Mouse (Mus musculus): ENCODE results near the gene Slc30a1. TPM values are rescaled to one million over a fixed set of nuclear protein-coding genes. Genes with fewer than 3 reads are reported as not detected.

Gene Slc30a1
- 5.2 and 5.6 TPM in 2 replicates for polyA plus RNA-seq (2015; fragmentation: Nextera tagmentation; extraction: Ambion mirVana)

DNA sequence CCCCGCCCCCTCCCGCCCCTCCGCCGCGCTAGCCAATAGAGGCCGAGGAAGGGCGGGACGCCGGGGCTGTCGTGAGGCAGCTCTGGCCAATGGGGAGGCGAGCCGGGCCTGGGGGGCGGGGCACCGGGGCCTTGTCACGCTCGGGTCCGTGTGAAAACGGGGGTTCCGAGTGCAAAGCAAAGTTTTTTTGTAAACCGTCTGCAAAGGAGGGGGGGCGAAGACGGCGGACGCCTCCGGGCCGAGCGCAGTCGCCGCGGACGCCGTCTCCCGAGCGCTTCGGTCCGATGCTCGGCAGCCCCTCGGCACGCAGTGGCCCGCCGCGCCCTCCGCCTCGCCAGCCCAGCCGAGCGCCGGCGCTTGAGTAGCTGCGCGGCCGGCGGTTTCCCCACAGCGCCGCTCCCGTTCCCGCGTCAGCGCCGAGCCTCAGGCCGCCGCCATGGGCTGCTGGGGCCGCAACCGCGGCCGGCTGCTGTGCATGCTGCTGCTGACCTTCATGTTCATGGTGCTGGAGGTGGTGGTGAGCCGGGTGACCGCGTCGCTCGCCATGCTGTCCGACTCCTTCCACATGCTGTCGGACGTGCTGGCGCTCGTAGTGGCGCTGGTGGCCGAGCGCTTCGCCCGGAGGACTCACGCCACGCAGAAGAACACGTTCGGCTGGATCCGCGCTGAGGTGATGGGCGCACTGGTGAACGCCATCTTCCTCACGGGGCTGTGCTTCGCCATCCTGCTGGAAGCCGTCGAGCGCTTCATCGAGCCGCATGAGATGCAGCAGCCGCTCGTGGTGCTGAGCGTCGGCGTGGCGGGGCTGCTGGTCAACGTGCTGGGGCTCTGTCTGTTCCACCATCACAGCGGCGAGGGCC, at the start of gene Slc30a1:
TSS of gene Slc30a1 (plus strand) at position 197 of the 860 bp plus-strand sequence.
- ATAC-seq (peak; percentile 99), DNase-seq (ENCODE audit: low spot score) (peak; percentile 97)
- WGBS = 3% methylated on average over 75 of the region's 104 CpGs
- Histone ChIP-seq H3K4me2 (replicated peaks; ENCODE audit: low read depth, low read length) (peak within 1 kb of the TSS; percentile 95), H3K4me1 (ENCODE audit: insufficient read depth, low read depth, low read length) (peaks cover 6% of the 10 kb centered on the region), H3K27ac (ENCODE audit: low read length) (peak within 1 kb of the TSS; percentile 91), H3K36me3 (ENCODE audit: insufficient read depth, low read length) (peaks cover 9% of the 10 kb centered on the region; the same call in 1 of the 2 replicates), H3K4me3 (ENCODE audit: low read depth, low read length) (peak within 1 kb of the TSS; percentile 90), H3K9me3 (ENCODE audit: low read length) (no peaks in the 10 kb centered on the region), H3K27me3 (replicated peaks; ENCODE audit: insufficient read depth, low read length) (no peaks in the 10 kb centered on the region), H3K9ac (replicated peaks; ENCODE audit: low read depth) (peak within 1 kb of the TSS; percentile 73)
- TF ChIP-seq EP300 (IDR thresholded peaks at IDR 0.05) (no peak), CTCF (IDR thresholded peaks at IDR 0.05) (no peak)

DNA sequence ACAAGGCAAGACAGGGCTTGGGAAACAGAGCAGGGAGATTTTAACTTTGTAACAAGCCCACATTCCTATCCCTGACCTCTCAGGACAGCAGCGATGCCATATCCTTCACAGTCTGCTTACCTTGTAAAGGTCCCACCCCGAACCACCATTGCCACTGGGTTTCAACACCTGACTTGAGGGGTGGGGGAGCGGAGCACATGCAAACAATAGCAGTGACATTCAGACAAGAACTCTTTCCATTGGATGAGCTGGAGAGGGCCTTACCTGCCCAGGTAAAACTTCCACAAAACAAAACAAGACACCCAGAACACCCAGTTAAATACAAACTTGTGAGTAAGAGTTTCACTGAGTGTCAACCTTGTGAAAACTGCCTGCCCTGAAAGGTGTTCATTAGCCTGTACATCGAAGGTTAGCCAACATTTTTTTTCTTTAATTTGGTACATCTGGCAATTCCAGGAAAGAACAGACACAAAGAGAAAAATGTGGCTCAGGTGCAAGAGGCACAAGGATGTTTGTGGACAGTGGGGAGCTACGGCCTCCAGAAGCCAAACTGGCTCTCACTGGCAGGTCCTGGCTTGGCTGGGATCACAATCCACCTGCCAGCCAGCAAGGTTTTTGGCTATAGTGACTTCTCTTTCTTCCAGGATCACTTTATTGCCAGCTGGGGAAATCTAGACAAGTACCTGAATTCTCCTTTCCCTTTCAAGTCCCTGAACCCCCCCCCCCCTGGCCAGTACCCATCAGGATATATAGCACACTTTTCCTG, 49.5 kb upstream of the Slc30a1 start:
- TF ChIP-seq CTCF (IDR thresholded peaks at IDR 0.05) = no peak
- Histone ChIP-seq H3K4me2 (replicated peaks; ENCODE audit: low read depth, low read length) (no peak overlapping the region), H3K9me3 (ENCODE audit: low read length) (no peaks in the 10 kb centered on the region), H3K36me3 (ENCODE audit: insufficient read depth, low read length) (no peaks in the 10 kb centered on the region), H3K27me3 (replicated peaks; ENCODE audit: insufficient read depth, low read length) (no peaks in the 10 kb centered on the region), H3K27ac (ENCODE audit: low read length) (no peak overlapping the region), H3K4me1 (ENCODE audit: insufficient read depth, low read depth, low read length) (no peaks in the 10 kb centered on the region), H3K4me3 (ENCODE audit: low read depth, low read length) (no peak overlapping the region), H3K9ac (replicated peaks; ENCODE audit: low read depth) (no peak overlapping the region)
- DNase-seq (ENCODE audit: low spot score) (no peak), ATAC-seq (no peak)
- 69% methylated on average over 5 of the region's 5 CpGs for WGBS

DNA sequence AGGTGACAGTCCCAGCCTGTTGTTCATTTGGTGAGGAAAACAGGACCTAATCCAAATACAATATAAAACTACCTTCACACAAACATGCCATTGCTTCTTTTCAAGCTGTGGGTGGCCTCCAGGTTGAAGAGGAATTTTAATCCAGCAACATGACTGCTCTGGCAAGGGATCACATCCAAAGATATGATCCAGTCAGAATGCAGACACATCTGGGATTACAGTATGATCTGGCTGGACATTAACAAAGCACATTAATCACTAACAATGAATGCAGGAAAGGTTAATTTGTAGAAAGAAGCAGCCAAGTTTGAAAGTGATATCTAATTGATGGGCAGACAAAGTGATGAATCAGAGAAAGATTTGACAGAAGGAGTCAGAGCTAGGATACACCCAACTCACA, 48.4 kb upstream of the Slc30a1 start:
- Histone ChIP-seq H3K27ac (ENCODE audit: low read length) (no peak overlapping the region), H3K4me2 (replicated peaks; ENCODE audit: low read depth, low read length) (no peak overlapping the region), H3K27me3 (replicated peaks; ENCODE audit: insufficient read depth, low read length) (no peaks in the 10 kb centered on the region), H3K9ac (replicated peaks; ENCODE audit: low read depth) (no peak overlapping the region), H3K9me3 (ENCODE audit: low read length) (no peaks in the 10 kb centered on the region), H3K36me3 (ENCODE audit: insufficient read depth, low read length) (no peaks in the 10 kb centered on the region), H3K4me3 (ENCODE audit: low read depth, low read length) (no peak overlapping the region), H3K4me1 (ENCODE audit: insufficient read depth, low read depth, low read length) (no peaks in the 10 kb centered on the region)
- TF ChIP-seq EP300 (IDR thresholded peaks at IDR 0.05) = no peak
- no peak for TF ChIP-seq CTCF (IDR thresholded peaks at IDR 0.05)
- DNase-seq (ENCODE audit: low spot score) = no peak
- no peak for ATAC-seq

DNA sequence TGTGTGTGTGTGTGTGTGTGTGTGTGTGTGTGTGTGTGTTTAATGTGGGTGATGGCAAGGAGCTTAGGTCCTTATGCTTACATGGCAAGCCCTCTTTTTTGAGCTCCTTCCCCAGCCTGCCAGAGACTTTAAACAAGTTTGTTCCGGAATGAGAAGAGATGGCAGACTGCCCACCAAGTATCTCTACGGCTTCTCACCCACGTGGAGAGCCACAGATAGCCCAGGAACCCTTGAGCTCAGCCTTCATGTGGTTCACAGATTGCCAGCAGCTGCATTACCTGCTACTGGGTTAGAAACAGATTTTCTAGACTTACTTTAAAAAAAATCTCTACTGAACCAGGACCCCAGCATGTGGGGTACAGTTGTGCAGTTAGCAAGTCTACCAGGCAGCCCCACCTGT, 46.7 kb upstream of the Slc30a1 start:
- Histone ChIP-seq H3K27ac (ENCODE audit: low read length) (no peak overlapping the region), H3K4me1 (ENCODE audit: insufficient read depth, low read depth, low read length) (no peaks in the 10 kb centered on the region), H3K9ac (replicated peaks; ENCODE audit: low read depth) (no peak overlapping the region), H3K9me3 (ENCODE audit: low read length) (no peaks in the 10 kb centered on the region), H3K27me3 (replicated peaks; ENCODE audit: insufficient read depth, low read length) (no peaks in the 10 kb centered on the region), H3K4me3 (ENCODE audit: low read depth, low read length) (no peak overlapping the region), H3K4me2 (replicated peaks; ENCODE audit: low read depth, low read length) (no peak overlapping the region), H3K36me3 (ENCODE audit: insufficient read depth, low read length) (no peaks in the 10 kb centered on the region)
- 28% methylated on average over 3 of the region's 3 CpGs for WGBS
- ATAC-seq (no peak), DNase-seq (ENCODE audit: low spot score) (no peak)
- TF ChIP-seq EP300 (IDR thresholded peaks at IDR 0.05) (no peak), CTCF (IDR thresholded peaks at IDR 0.05) (no peak)

DNA sequence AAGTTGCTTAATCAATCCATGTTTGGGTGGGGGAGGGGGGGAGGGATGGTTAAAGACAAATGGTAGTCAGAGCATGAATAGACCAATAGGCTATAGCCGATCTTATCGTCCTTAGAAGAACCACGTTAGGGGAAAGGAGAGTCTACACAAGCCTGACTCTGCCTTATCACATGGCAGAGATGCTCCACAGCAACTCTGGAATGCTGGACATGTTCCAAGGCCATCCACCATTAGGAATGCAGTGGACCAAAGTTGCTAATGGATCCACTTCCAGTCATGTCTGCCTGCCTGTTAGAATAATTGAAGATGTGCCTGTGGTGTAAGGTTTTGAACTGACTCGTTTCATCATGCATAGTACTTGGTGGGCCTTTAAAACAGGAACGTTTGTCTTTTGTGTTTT, 45.3 kb upstream of the Slc30a1 start:
- no peaks in the 10 kb centered on the region for H3K27me3 ChIP-seq (replicated peaks; ENCODE audit: insufficient read depth, low read length)
- ATAC-seq (no peak), DNase-seq (ENCODE audit: low spot score) (no peak)
- no peak overlapping the region for H3K27ac ChIP-seq (ENCODE audit: low read length)
- H3K4me3 ChIP-seq (ENCODE audit: low read depth, low read length) = no peak overlapping the region
- no peaks in the 10 kb centered on the region for H3K36me3 ChIP-seq (ENCODE audit: insufficient read depth, low read length)
- TF ChIP-seq CTCF (IDR thresholded peaks at IDR 0.05) = no peak
- TF ChIP-seq EP300 (IDR thresholded peaks at IDR 0.05) = no peak
- WGBS = 61% methylated on average over 5 of the region's 5 CpGs
- no peak overlapping the region for H3K9ac ChIP-seq (replicated peaks; ENCODE audit: low read depth)
- no peaks in the 10 kb centered on the region for H3K9me3 ChIP-seq (ENCODE audit: low read length)
- no peak overlapping the region for H3K4me2 ChIP-seq (replicated peaks; ENCODE audit: low read depth, low read length)
- H3K4me1 ChIP-seq (ENCODE audit: insufficient read depth, low read depth, low read length) = no peaks in the 10 kb centered on the region

DNA sequence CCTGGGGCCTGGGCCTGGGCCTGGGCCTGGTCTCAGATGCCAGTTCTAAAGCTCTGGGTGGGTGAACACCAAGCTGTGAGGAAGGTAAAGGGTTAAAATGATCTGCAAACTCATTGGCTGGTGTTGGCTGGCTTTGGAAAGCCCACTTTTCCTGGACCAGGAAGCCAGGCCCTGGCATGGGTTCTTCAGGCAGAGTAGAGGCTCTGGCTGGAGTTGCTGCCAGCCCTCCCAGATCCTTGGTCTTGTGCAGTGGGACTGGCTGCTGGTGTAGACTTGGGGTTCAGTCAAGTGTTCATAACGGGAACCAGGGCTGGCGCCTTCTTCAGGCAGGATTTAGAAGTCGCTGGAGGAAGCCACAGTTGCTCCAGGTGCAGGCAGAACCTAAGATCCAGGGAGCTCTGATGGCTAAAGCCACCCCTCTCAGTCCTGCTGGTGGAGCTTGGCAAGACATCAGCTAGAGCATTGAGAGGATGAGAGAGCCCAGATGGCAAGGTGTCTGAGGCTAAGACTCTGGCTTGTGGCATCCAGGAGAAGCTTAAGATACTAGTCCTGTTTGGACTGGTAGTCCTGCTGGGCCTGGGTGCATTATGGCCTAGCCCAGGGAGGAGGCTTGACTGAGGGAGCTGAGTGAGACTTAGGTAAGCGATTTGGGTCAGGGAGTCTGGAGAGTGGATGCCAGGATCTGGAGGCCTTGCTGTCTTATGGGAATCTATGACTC, 42.6 kb upstream of the Slc30a1 start:
- no peak overlapping the region for H3K27ac ChIP-seq (ENCODE audit: low read length)
- H3K9me3 ChIP-seq (ENCODE audit: low read length) = no peaks in the 10 kb centered on the region
- no peak for ATAC-seq
- no peak for DNase-seq (ENCODE audit: low spot score)
- H3K36me3 ChIP-seq (ENCODE audit: insufficient read depth, low read length) = no peaks in the 10 kb centered on the region
- 82% methylated on average over 4 of the region's 4 CpGs for WGBS
- no peaks in the 10 kb centered on the region for H3K4me1 ChIP-seq (ENCODE audit: insufficient read depth, low read depth, low read length)
- TF ChIP-seq CTCF (IDR thresholded peaks at IDR 0.05) (no peak), EP300 (IDR thresholded peaks at IDR 0.05) (no peak)
- no peak overlapping the region for H3K4me3 ChIP-seq (ENCODE audit: low read depth, low read length)
- no peak overlapping the region for H3K9ac ChIP-seq (replicated peaks; ENCODE audit: low read depth)
- H3K27me3 ChIP-seq (replicated peaks; ENCODE audit: insufficient read depth, low read length) = no peaks in the 10 kb centered on the region
- no peak overlapping the region for H3K4me2 ChIP-seq (replicated peaks; ENCODE audit: low read depth, low read length)
